Mouse (Mus musculus): ENCODE measurements at regions not wholly inside any gene's neighbourhood (a gene's known extent, or its start where the extent isn't known, plus 50 kb on each side); places are given as distances from the start of the nearest gene placed in this dataset.
A peak's percentile ranks its signal among the peaks of the same experiment; 100 is the strongest.

DNA sequence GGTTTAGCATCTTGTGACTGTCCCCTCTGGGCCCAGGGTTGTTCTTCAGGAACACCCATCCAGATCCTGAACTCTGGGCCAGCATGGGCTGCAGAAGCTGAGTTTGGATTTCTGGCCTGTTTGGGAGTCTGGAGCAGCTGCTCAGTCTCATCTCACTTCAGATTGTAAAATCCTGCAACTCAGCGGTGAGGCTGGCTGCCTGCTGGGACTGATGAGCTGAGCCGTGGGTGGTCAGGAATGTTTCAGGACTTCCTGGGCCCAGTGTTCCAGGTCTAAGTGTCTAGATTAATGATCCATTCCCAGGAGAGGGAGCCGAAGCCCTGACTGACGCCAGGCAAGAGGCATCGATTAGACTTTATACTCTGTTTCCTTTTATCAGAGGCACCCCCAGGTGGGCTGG is 66.7 kb upstream of the Trabd2b start:
- H3K36me3 ChIP-seq (ENCODE audit: control insufficient read depth, insufficient read depth, low read length), result no peaks in the 10 kb centered on the region
- H3K4me1 ChIP-seq (ENCODE audit: control insufficient read depth, insufficient read depth, low read length), result no peaks in the 10 kb centered on the region
- H3K4me3 ChIP-seq (replicated peaks; ENCODE audit: low read length), result no peak overlapping the region
- WGBS, result 39% methylated on average over 5 of the region's 5 CpGs
- no peak for TF ChIP-seq POLR2A (IDR thresholded peaks at IDR 0.05; ENCODE audit: borderline replicate concordance, extremely low read depth, insufficient read depth, insufficient read length)
- DNase-seq (ENCODE audit: low spot score) (no peak), ATAC-seq (ENCODE audit: low FRiP score, low read depth) (no peak)
- H3K27ac ChIP-seq (replicated peaks; ENCODE audit: low read depth, low read length), result no peak overlapping the region
- H3K27me3 ChIP-seq (ENCODE audit: control insufficient read depth, insufficient read depth, low read length), result no peaks in the 10 kb centered on the region
- no peak overlapping the region for H3K4me2 ChIP-seq (replicated peaks; ENCODE audit: low read depth, low read length, severe bottlenecking)
- H3K9me3 ChIP-seq (ENCODE audit: control insufficient read depth, low read length), result no peaks in the 10 kb centered on the region
- no peak overlapping the region for H3K9ac ChIP-seq (ENCODE audit: low read depth, low read length, severe bottlenecking)

DNA sequence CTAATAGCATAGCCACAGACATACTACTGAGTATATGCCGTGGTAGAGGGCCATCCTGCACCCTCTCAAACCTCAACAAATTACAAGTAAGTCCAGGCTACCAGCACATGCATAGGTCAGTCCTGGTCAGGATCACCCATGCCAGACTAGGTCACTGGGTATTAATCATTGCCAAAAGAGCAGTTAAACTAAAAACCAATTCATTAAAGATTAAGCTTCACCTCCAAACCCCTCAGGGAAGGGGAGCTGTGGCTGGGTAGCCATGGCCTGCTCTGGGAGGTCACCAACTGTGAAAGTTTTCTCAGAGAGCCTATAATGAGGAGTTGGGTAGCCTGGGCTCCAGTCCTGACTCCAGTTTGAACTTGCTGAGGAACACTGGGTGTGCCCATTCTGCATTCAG is 61.4 kb upstream of the Trabd2b start:
- no peak overlapping the region for H3K4me2 ChIP-seq (replicated peaks; ENCODE audit: low read depth, low read length, severe bottlenecking)
- TF ChIP-seq POLR2A (IDR thresholded peaks at IDR 0.05; ENCODE audit: borderline replicate concordance, extremely low read depth, insufficient read depth, insufficient read length), result no peak
- no peaks in the 10 kb centered on the region for H3K27me3 ChIP-seq (ENCODE audit: control insufficient read depth, insufficient read depth, low read length)
- 63% methylated on average over 1 of the region's 1 CpGs for WGBS
- H3K36me3 ChIP-seq (ENCODE audit: control insufficient read depth, insufficient read depth, low read length), result no peaks in the 10 kb centered on the region
- no peak for DNase-seq (ENCODE audit: low spot score)
- H3K27ac ChIP-seq (replicated peaks; ENCODE audit: low read depth, low read length), result no peak overlapping the region
- no peaks in the 10 kb centered on the region for H3K4me1 ChIP-seq (ENCODE audit: control insufficient read depth, insufficient read depth, low read length)
- H3K9me3 ChIP-seq (ENCODE audit: control insufficient read depth, low read length), result no peaks in the 10 kb centered on the region
- H3K9ac ChIP-seq (ENCODE audit: low read depth, low read length, severe bottlenecking), result no peak overlapping the region
- no peak overlapping the region for H3K4me3 ChIP-seq (replicated peaks; ENCODE audit: low read length)
- ATAC-seq (ENCODE audit: low FRiP score, low read depth), result no peak

DNA sequence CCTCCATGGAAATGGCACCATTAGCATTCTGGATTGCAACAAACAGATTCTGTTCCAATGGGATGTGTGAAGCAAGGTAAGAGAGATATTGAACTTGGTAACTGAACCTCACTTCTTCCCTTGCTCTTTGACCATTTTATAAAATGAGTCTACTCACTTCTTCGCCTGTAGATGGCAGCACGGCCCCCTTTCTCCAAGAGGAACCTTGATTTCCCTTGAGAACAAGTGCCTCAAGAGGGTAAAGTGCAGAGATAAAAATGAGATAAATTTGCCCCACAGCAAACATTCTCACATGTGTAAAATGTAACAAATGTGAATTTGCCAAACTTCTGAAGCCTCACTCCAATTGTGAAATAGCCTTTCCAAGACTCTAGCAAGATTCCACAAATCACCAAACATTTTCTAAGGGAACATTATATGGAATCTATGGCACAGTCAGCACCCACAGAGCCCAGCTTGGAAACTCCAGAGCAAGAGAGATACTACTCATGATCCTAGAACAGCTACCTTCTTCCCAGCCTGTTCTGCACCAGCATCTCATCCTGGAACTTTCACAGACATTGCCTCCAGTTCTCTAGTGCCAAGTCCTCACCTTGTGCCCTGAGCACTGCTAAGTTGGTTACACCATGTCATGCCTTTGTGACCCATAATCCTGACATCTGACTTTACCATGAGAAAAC is 60.3 kb upstream of the Trabd2b start:
- Histone ChIP-seq H3K4me3 (replicated peaks; ENCODE audit: low read length) (no peak overlapping the region), H3K4me2 (replicated peaks; ENCODE audit: low read depth, low read length, severe bottlenecking) (no peak overlapping the region), H3K9ac (ENCODE audit: low read depth, low read length, severe bottlenecking) (no peak overlapping the region), H3K27ac (replicated peaks; ENCODE audit: low read depth, low read length) (no peak overlapping the region), H3K36me3 (ENCODE audit: control insufficient read depth, insufficient read depth, low read length) (no peaks in the 10 kb centered on the region), H3K27me3 (ENCODE audit: control insufficient read depth, insufficient read depth, low read length) (no peaks in the 10 kb centered on the region), H3K9me3 (ENCODE audit: control insufficient read depth, low read length) (no peaks in the 10 kb centered on the region), H3K4me1 (ENCODE audit: control insufficient read depth, insufficient read depth, low read length) (no peaks in the 10 kb centered on the region)
- DNase-seq (ENCODE audit: low spot score) (no peak), ATAC-seq (ENCODE audit: low FRiP score, low read depth) (no peak)
- TF ChIP-seq POLR2A (IDR thresholded peaks at IDR 0.05; ENCODE audit: borderline replicate concordance, extremely low read depth, insufficient read depth, insufficient read length), result no peak
- WGBS, result 0% methylated on average over 2 of the region's 2 CpGs

DNA sequence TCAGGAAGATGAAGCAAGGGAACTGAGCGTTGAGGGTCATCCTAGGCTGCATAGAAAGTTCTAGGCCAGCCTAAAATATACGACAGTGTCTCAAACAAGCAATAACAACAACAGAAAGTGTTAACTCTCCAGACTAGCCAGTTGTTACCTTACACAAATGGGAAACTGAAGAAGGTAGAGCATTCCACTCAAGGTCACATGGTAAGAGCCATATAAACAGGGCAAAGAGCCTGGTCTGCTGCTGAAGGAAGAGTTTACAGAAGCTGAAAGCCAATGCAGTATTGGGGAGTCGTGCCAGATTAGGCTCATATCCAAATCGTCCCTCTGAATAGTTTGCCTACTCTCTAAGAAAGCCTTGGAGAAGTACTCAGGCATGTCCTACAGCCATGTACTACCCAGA is 59.6 kb upstream of the Trabd2b start:
- Histone ChIP-seq H3K4me3 (replicated peaks; ENCODE audit: low read length) (no peak overlapping the region), H3K9ac (ENCODE audit: low read depth, low read length, severe bottlenecking) (no peak overlapping the region), H3K9me3 (ENCODE audit: control insufficient read depth, low read length) (no peaks in the 10 kb centered on the region), H3K36me3 (ENCODE audit: control insufficient read depth, insufficient read depth, low read length) (no peaks in the 10 kb centered on the region), H3K27ac (replicated peaks; ENCODE audit: low read depth, low read length) (no peak overlapping the region), H3K4me1 (ENCODE audit: control insufficient read depth, insufficient read depth, low read length) (no peaks in the 10 kb centered on the region), H3K27me3 (ENCODE audit: control insufficient read depth, insufficient read depth, low read length) (no peaks in the 10 kb centered on the region), H3K4me2 (replicated peaks; ENCODE audit: low read depth, low read length, severe bottlenecking) (no peak overlapping the region)
- ATAC-seq (ENCODE audit: low FRiP score, low read depth) (no peak), DNase-seq (ENCODE audit: low spot score) (no peak)
- no peak for TF ChIP-seq POLR2A (IDR thresholded peaks at IDR 0.05; ENCODE audit: borderline replicate concordance, extremely low read depth, insufficient read depth, insufficient read length)
- WGBS, result 73% methylated on average over 4 of the region's 4 CpGs

DNA sequence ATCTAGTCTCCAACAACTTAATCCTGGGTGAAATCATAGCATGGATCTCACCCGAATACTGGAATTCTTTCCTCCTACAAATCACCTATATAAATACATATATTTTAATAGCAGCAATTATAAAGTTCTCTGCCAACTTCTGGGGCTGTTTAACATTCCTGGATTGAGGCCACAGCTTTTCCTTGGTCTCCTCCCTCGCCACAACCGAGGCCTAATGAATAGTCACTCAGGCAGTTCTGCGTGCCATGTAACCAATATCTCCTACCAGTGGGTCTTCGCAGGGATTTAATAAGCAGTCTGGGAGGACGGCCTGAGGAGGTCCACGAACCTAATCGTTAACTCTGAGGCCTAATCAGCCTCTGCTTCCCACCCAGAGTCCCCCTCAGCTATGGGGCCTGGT is 56.9 kb upstream of the Trabd2b start:
- no peak for ATAC-seq (ENCODE audit: low FRiP score, low read depth)

More for the DNA sequence above, 56.9 kb upstream of the Trabd2b start:
- H3K9ac ChIP-seq (ENCODE audit: low read depth, low read length, severe bottlenecking), result no peak overlapping the region
- no peaks in the 10 kb centered on the region for H3K36me3 ChIP-seq (ENCODE audit: control insufficient read depth, insufficient read depth, low read length)
- H3K4me3 ChIP-seq (replicated peaks; ENCODE audit: low read length), result no peak overlapping the region
- H3K27me3 ChIP-seq (ENCODE audit: control insufficient read depth, insufficient read depth, low read length), result no peaks in the 10 kb centered on the region
- no peak overlapping the region for H3K27ac ChIP-seq (replicated peaks; ENCODE audit: low read depth, low read length)
- DNase-seq (ENCODE audit: low spot score), result peak; percentile 76
- no peaks in the 10 kb centered on the region for H3K9me3 ChIP-seq (ENCODE audit: control insufficient read depth, low read length)
- no peaks in the 10 kb centered on the region for H3K4me1 ChIP-seq (ENCODE audit: control insufficient read depth, insufficient read depth, low read length)
- no peak overlapping the region for H3K4me2 ChIP-seq (replicated peaks; ENCODE audit: low read depth, low read length, severe bottlenecking)
- TF ChIP-seq POLR2A (IDR thresholded peaks at IDR 0.05; ENCODE audit: borderline replicate concordance, extremely low read depth, insufficient read depth, insufficient read length), result no peak
- 17% methylated on average over 8 of the region's 8 CpGs for WGBS

All from limb, embryonic 14.5 days (tissue).